Mouse (Mus musculus) liver, embryonic 12.5 days (tissue): ENCODE measurements around the gene Slc7a5. TPM values are rescaled to one million over a fixed set of nuclear protein-coding genes. Genes with fewer than 3 reads are reported as not detected.

ENCODE experiments used
- ATAC-seq: fragments of 200-750 bp; cut with Nextera tagmentation; 2 replicates; pipeline ENCODE4 v1.8.0; 2017; ENCODE audit warnings: moderate number of reproducible peaks, mild to moderate bottlenecking, moderate library complexity
- H3K27ac ChIP-seq: fragments of 300-500 bp; sonication (generic); 2 replicates; pipeline ENCODE4 v1.5.1; 2016; ENCODE audit warnings: mild to moderate bottlenecking
- H3K27me3 ChIP-seq: fragments of 300-500 bp; sonication (generic); replicated peaks from 2 replicates; pipeline ENCODE4 v1.6.1; 2016; ENCODE audit warnings: mild to moderate bottlenecking, moderate library complexity
- H3K36me3 ChIP-seq: fragments of 300-500 bp; sonication (generic); 2 replicates; pipeline ENCODE4 v1.6.1; 2016; ENCODE audit warnings: mild to moderate bottlenecking, moderate library complexity
- H3K4me1 ChIP-seq: fragments of 300-500 bp; sonication (generic); 2 replicates; pipeline ENCODE4 v1.6.1; 2016
- H3K4me2 ChIP-seq: fragments of 300-500 bp; sonication (generic); 2 replicates; pipeline ENCODE4 v1.6.1; 2016; ENCODE audit warnings: mild to moderate bottlenecking, moderate library complexity
- H3K4me3 ChIP-seq: fragments of 300-500 bp; sonication (generic); 2 replicates; pipeline ENCODE4 v1.5.1; 2016; ENCODE audit warnings: mild to moderate bottlenecking, moderate library complexity
- H3K9ac ChIP-seq: fragments of 300-500 bp; sonication (generic); 2 replicates; pipeline ENCODE4 v1.6.1; 2016; ENCODE audit warnings: mild to moderate bottlenecking, moderate library complexity
- H3K9me3 ChIP-seq: fragments of 300-500 bp; sonication (generic); replicated peaks from 2 replicates; pipeline ENCODE4 v1.6.1; 2016; ENCODE audit warnings: mild to moderate bottlenecking, moderate library complexity
- WGBS: fragments of 180-500 bp; shearing (Covaris S2); methylation state at CpG from one replicate; pipeline ENCODE4 v1.1.7; 2016; ENCODE audit not compliant: insufficient replicate concordance; 5-methylcytosine and 5-hydroxymethylcytosine counted together
- polyA plus RNA-seq: library from polyadenylated mRNA; unstranded; fragments of >200 nt; fragmentation: Nextera tagmentation; extraction: Ambion mirVana; gene quantifications from 2 replicates; pipeline ENCODE4 v1.2.1, GENCODE M21; 2016

Slc7a5 gene
- polyA plus RNA-seq, 1 experiment from 2014 or later: 52.6 TPM

GRCm38 (mm10) chr8:121919158-121919557 lies 11.7 kb upstream of the Slc7a5 start:
- Histone ChIP-seq H3K4me1 (no peaks in the 10 kb centered on the region), H3K9ac (no peak overlapping the region), H3K36me3 (no peaks in the 10 kb centered on the region), H3K9me3 (no peaks in the 10 kb centered on the region), H3K4me3 (no peak overlapping the region), H3K4me2 (no peak overlapping the region), H3K27me3 (no peaks in the 10 kb centered on the region), H3K27ac (no peak overlapping the region)
- 67% methylated on average over 4 of the region's 4 CpGs for WGBS
- ATAC-seq: no peak

- H3K4me3 ChIP-seq: no peak overlapping the region
- 0 out of 2 replicates have a peak overlapping the region, but pooled peaks have one; percentile 32 for H3K27ac ChIP-seq
- ATAC-seq: no peak
- H3K36me3 ChIP-seq: no peaks in the 10 kb centered on the region
- peak overlapping the region; percentile 14; the same call in 1 of the 2 replicates for H3K9ac ChIP-seq
- no peaks in the 10 kb centered on the region for H3K27me3 ChIP-seq
- no peak overlapping the region for H3K4me2 ChIP-seq
- 76% methylated on average over 8 of the region's 8 CpGs for WGBS
- no peaks in the 10 kb centered on the region for H3K9me3 ChIP-seq
- H3K4me1 ChIP-seq: peaks cover 49% of the 10 kb centered on the region
Measured at GRCm38 (mm10) chr8:121913378-121913777, 5.9 kb upstream of the Slc7a5 start.

- H3K27me3 ChIP-seq: no peaks in the 10 kb centered on the region
- no peak overlapping the region for H3K4me2 ChIP-seq
- H3K9me3 ChIP-seq: no peaks in the 10 kb centered on the region
- H3K4me3 ChIP-seq: no peak overlapping the region
- no peaks in the 10 kb centered on the region for H3K36me3 ChIP-seq
- 0 out of 2 replicates have a peak overlapping the region, but pooled peaks have one; percentile 10 for H3K27ac ChIP-seq
- WGBS: 52% methylated on average over 3 of the region's 3 CpGs
- H3K9ac ChIP-seq: no peak overlapping the region
- peaks cover 55% of the 10 kb centered on the region for H3K4me1 ChIP-seq
- ATAC-seq: peak; percentile 50; the same call in 1 of the 2 replicates
Measured at GRCm38 (mm10) chr8:121912831-121913230, 5.3 kb upstream of the Slc7a5 start.

GRCm38 (mm10) chr8:121911987-121912386 lies 4.5 kb upstream of the Slc7a5 start:
- Histone ChIP-seq H3K4me1 (peaks cover 56% of the 10 kb centered on the region), H3K27me3 (no peaks in the 10 kb centered on the region), H3K27ac (0 out of 2 replicates have a peak overlapping the region, but pooled peaks have one; percentile 10), H3K4me3 (no peak overlapping the region), H3K9me3 (no peaks in the 10 kb centered on the region), H3K36me3 (no peaks in the 10 kb centered on the region), H3K4me2 (no peak overlapping the region), H3K9ac (no peak overlapping the region)
- WGBS: 62% methylated on average over 7 of the region's 7 CpGs
- ATAC-seq: no peak

DNA sequence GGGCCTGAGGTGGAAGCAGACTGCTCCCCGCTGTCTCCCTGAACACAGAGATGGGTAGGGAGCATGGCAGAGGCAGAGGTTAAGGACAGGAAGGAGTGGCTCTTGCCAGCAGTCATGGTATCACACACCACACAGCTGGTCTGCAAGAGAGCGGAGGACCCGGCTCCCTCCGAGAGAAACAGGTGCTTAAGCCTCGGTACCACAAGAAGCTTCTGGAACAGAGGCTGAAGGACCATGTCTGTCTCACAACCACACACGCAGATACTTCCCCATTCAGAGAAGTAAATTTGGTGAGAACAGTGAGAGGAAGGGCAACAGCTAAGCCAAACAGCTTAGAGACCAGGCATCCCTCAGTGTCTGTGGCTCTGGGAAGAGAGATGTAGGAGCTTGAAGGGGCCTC lies 3.9 kb upstream of the Slc7a5 start:
- no peak overlapping the region for H3K4me3 ChIP-seq
- H3K36me3 ChIP-seq: no peaks in the 10 kb centered on the region
- peaks cover 56% of the 10 kb centered on the region for H3K4me1 ChIP-seq
- H3K27me3 ChIP-seq: no peaks in the 10 kb centered on the region
- 63% methylated on average over 6 of the region's 6 CpGs for WGBS
- H3K9me3 ChIP-seq: no peaks in the 10 kb centered on the region
- ATAC-seq: no peak
- H3K9ac ChIP-seq: no peak overlapping the region
- no peak overlapping the region for H3K4me2 ChIP-seq
- no peak overlapping the region for H3K27ac ChIP-seq

- Histone ChIP-seq H3K4me1 (peaks cover 72% of the 10 kb centered on the region), H3K36me3 (peaks cover 10% of the 10 kb centered on the region), H3K9ac (no peak overlapping the region), H3K9me3 (no peaks in the 10 kb centered on the region), H3K27ac (no peak overlapping the region), H3K27me3 (no peaks in the 10 kb centered on the region), H3K4me3 (no peak overlapping the region), H3K4me2 (peak overlapping the region; percentile 29)
- no peak for ATAC-seq
- 4% methylated on average over 6 of the region's 6 CpGs for WGBS
Measured at GRCm38 (mm10) chr8:121909663-121910062, 2.2 kb upstream of the Slc7a5 start.

DNA sequence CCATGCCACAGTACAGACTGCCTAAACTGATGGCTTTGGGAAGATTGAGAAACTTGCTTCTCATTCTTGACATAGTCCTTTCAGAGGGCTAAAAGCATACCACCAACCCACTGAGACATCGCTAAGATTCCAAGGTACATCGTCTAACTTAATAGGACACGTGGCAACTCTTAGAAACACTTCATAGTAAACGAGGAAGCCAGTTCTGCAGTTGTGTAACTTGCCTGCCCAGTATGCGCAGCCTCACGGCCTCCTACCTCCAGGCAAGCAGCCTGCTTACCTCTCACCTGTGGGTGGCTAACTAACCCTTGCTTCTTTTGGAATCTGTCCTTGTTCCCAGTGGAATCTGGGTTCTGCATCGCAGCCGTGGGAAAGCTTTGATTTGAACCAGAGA lies 1.7 kb upstream of the Slc7a5 start:
- 51% methylated on average over 8 of the region's 8 CpGs for WGBS
- H3K27me3 ChIP-seq: no peaks in the 10 kb centered on the region
- H3K4me1 ChIP-seq: peaks cover 77% of the 10 kb centered on the region
- H3K27ac ChIP-seq: no peak overlapping the region
- peaks cover 15% of the 10 kb centered on the region for H3K36me3 ChIP-seq
- ATAC-seq: no peak
- H3K4me2 ChIP-seq: peak overlapping the region; percentile 75
- H3K9me3 ChIP-seq: no peaks in the 10 kb centered on the region
- 0 out of 2 replicates have a peak overlapping the region, but pooled peaks have one; percentile 39 for H3K9ac ChIP-seq
- H3K4me3 ChIP-seq: no peak overlapping the region

GRCm38 (mm10) chr8:121908378-121909147 lies 1.1 kb upstream of the Slc7a5 start:
- peaks cover 82% of the 10 kb centered on the region for H3K4me1 ChIP-seq
- H3K36me3 ChIP-seq: peaks cover 21% of the 10 kb centered on the region
- peak overlapping the region; percentile 66 for H3K27ac ChIP-seq
- 23% methylated on average over 8 of the region's 8 CpGs for WGBS
- H3K9me3 ChIP-seq: no peaks in the 10 kb centered on the region
- no peaks in the 10 kb centered on the region for H3K27me3 ChIP-seq
- no peak for ATAC-seq
- peak overlapping the region; percentile 39 for H3K9ac ChIP-seq
- peak overlapping the region; percentile 75 for H3K4me2 ChIP-seq
- H3K4me3 ChIP-seq: peak overlapping the region; percentile 89

- no peaks in the 10 kb centered on the region for H3K27me3 ChIP-seq
- peak overlapping the region; percentile 75 for H3K4me2 ChIP-seq
- peaks cover 38% of the 10 kb centered on the region for H3K36me3 ChIP-seq
- H3K4me3 ChIP-seq: peak overlapping the region; percentile 89
- H3K9me3 ChIP-seq: no peaks in the 10 kb centered on the region
- ATAC-seq: peak; percentile 34
- H3K9ac ChIP-seq: peak overlapping the region; percentile 90
- under 1% methylated on average over 61 of the region's 72 CpGs for WGBS
- peaks cover 82% of the 10 kb centered on the region for H3K4me1 ChIP-seq
- peak overlapping the region; percentile 76 for H3K27ac ChIP-seq
Measured at GRCm38 (mm10) chr8:121906542-121907512, 667 bp downstream of the Slc7a5 start.

DNA sequence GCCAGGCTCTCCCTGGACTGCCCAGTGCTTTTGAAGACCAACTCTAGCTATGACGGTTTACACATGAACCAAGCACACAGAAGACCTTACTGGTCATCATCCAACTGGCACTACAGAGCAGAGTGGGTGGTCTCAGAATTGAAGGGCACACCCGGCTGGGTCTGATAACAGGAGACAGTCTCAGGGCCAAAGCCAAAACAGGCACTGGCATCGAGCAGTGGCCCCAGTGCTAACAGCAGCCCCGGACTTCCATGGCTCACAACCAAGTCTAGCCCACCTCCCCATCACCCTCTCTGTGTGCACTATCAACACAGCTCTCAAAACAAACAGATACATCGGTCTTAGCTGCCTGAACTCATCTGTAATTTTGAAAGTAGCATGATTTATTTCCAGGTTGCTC lies 1.6 kb downstream of the Slc7a5 start:
- no peak for ATAC-seq
- Histone ChIP-seq H3K27me3 (no peaks in the 10 kb centered on the region), H3K4me2 (peak overlapping the region; percentile 75), H3K27ac (peak overlapping the region; percentile 76), H3K36me3 (peaks cover 48% of the 10 kb centered on the region), H3K4me3 (peak overlapping the region; percentile 89), H3K9me3 (no peaks in the 10 kb centered on the region), H3K4me1 (peaks cover 83% of the 10 kb centered on the region), H3K9ac (peak overlapping the region; percentile 90)
- 11% methylated on average over 5 of the region's 5 CpGs for WGBS

DNA sequence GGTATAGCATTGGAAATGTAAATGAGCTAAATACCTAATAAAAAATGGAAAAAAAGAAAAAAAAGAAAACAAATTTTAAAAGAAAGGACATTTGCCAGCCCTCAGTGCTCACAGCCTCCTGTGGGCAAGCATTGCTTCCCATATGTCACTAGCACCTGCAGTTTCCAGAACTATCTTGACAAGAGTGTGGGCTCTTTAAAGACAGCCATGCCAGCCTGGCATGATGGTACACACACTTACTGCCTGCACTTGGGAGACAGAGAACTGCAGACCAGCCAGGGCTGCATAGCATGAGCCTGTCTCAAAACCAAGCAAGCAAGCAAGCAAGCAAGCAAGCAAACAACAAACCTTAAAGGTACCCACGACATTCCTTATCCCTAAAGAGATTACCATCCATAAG lies 2.1 kb downstream of the Slc7a5 start:
- Histone ChIP-seq H3K9me3 (no peaks in the 10 kb centered on the region), H3K9ac (peak overlapping the region; percentile 90), H3K4me2 (peak overlapping the region; percentile 75), H3K27ac (peak overlapping the region; percentile 76), H3K4me1 (peaks cover 85% of the 10 kb centered on the region), H3K36me3 (peaks cover 52% of the 10 kb centered on the region), H3K27me3 (no peaks in the 10 kb centered on the region), H3K4me3 (peak overlapping the region; percentile 89)
- WGBS: 55% methylated on average over 1 of the region's 1 CpGs
- no peak for ATAC-seq

GRCm38 (mm10) chr8:121904999-121905398 lies 2.5 kb downstream of the Slc7a5 start:
- H3K4me2 ChIP-seq: peak overlapping the region; percentile 75
- H3K4me1 ChIP-seq: peaks cover 85% of the 10 kb centered on the region
- peak overlapping the region; percentile 89 for H3K4me3 ChIP-seq
- H3K36me3 ChIP-seq: peaks cover 57% of the 10 kb centered on the region
- peak overlapping the region; percentile 90 for H3K9ac ChIP-seq
- whole genome bisulfite sequencing: 83% methylated on average over 9 of the region's 9 CpGs
- peak overlapping the region; percentile 31; the same call in 1 of the 2 replicates for H3K27ac ChIP-seq
- ATAC-seq: no peak
- H3K27me3 ChIP-seq: no peaks in the 10 kb centered on the region
- no peaks in the 10 kb centered on the region for H3K9me3 ChIP-seq
